Mouse (Mus musculus): ENCODE measurements at regions not wholly inside any gene's neighbourhood (a gene's known extent, or its start where the extent isn't known, plus 50 kb on each side); places are given as distances from the start of the nearest gene placed in this dataset.

- Histone ChIP-seq H3K4me2 (no peak overlapping the region), H3K27me3 (replicated peaks) (no peaks in the 10 kb centered on the region), H3K4me3 (no peak overlapping the region), H3K9me3 (no peaks in the 10 kb centered on the region), H3K36me3 (no peaks in the 10 kb centered on the region), H3K4me1 (peaks cover 4% of the 10 kb centered on the region), H3K9ac (no peak overlapping the region), H3K27ac (replicated peaks) (no peak overlapping the region)
- WGBS = 78% methylated on average over 3 of the region's 3 CpGs
- no peak for ATAC-seq (ENCODE audit: extremely low read depth, insufficient number of reproducible peaks, low FRiP score, low TSS enrichment)
Observed at GRCm38 (mm10) chr8:31404811-31405210, 2023.7 kb upstream of the 5930422O12Rik start.

- H3K4me3 ChIP-seq = no peak overlapping the region
- H3K9ac ChIP-seq = no peak overlapping the region
- 71% methylated on average over 3 of the region's 3 CpGs for WGBS
- no peaks in the 10 kb centered on the region for H3K9me3 ChIP-seq
- H3K36me3 ChIP-seq = no peaks in the 10 kb centered on the region
- no peaks in the 10 kb centered on the region for H3K27me3 ChIP-seq (replicated peaks)
- H3K27ac ChIP-seq (replicated peaks) = no peak overlapping the region
- H3K4me2 ChIP-seq = no peak overlapping the region
- ATAC-seq (ENCODE audit: extremely low read depth, insufficient number of reproducible peaks, low FRiP score, low TSS enrichment) = no peak
- H3K4me1 ChIP-seq = no peaks in the 10 kb centered on the region
Observed at GRCm38 (mm10) chr8:31422241-31422640, 2006.3 kb upstream of the 5930422O12Rik start.

GRCm38 (mm10) chr8:31427706-31428105 is 2000.8 kb upstream of the 5930422O12Rik start:
- no peaks in the 10 kb centered on the region for H3K4me1 ChIP-seq
- no peaks in the 10 kb centered on the region for H3K27me3 ChIP-seq (replicated peaks)
- H3K4me3 ChIP-seq = no peak overlapping the region
- H3K27ac ChIP-seq (replicated peaks) = no peak overlapping the region
- WGBS = 81% methylated on average over 4 of the region's 4 CpGs
- no peaks in the 10 kb centered on the region for H3K36me3 ChIP-seq
- no peak overlapping the region for H3K9ac ChIP-seq
- H3K4me2 ChIP-seq = no peak overlapping the region
- no peaks in the 10 kb centered on the region for H3K9me3 ChIP-seq
- no peak for ATAC-seq (ENCODE audit: extremely low read depth, insufficient number of reproducible peaks, low FRiP score, low TSS enrichment)

GRCm38 (mm10) chr8:31436445-31437191 is 1991.9 kb upstream of the 5930422O12Rik start:
- Histone ChIP-seq H3K4me3 (no peak overlapping the region), H3K9ac (no peak overlapping the region), H3K9me3 (no peaks in the 10 kb centered on the region), H3K27me3 (replicated peaks) (no peaks in the 10 kb centered on the region), H3K4me1 (no peaks in the 10 kb centered on the region), H3K27ac (replicated peaks) (no peak overlapping the region), H3K36me3 (no peaks in the 10 kb centered on the region), H3K4me2 (no peak overlapping the region)
- ATAC-seq (ENCODE audit: extremely low read depth, insufficient number of reproducible peaks, low FRiP score, low TSS enrichment) = no peak
- 83% methylated on average over 10 of the region's 10 CpGs for WGBS

GRCm38 (mm10) chr8:31444834-31445233 is 1983.7 kb upstream of the 5930422O12Rik start:
- WGBS = 61% methylated on average over 1 of the region's 1 CpGs
- no peak overlapping the region for H3K9ac ChIP-seq

GRCm38 (mm10) chr8:31447984-31448383 is 1980.5 kb upstream of the 5930422O12Rik start:
- Histone ChIP-seq H3K9ac (no peak overlapping the region), H3K4me2 (no peak overlapping the region), H3K27me3 (replicated peaks) (no peaks in the 10 kb centered on the region), H3K9me3 (no peaks in the 10 kb centered on the region), H3K27ac (replicated peaks) (no peak overlapping the region), H3K4me3 (no peak overlapping the region), H3K4me1 (no peaks in the 10 kb centered on the region), H3K36me3 (no peaks in the 10 kb centered on the region)
- WGBS = 76% methylated on average over 2 of the region's 2 CpGs
- ATAC-seq (ENCODE audit: extremely low read depth, insufficient number of reproducible peaks, low FRiP score, low TSS enrichment) = no peak

More at GRCm38 (mm10) chr8:31444834-31445233, 1983.7 kb upstream of the 5930422O12Rik start:
- no peak overlapping the region for H3K4me3 ChIP-seq
- H3K9me3 ChIP-seq = no peaks in the 10 kb centered on the region
- H3K36me3 ChIP-seq = no peaks in the 10 kb centered on the region
- H3K27ac ChIP-seq (replicated peaks) = no peak overlapping the region
- no peak for ATAC-seq (ENCODE audit: extremely low read depth, insufficient number of reproducible peaks, low FRiP score, low TSS enrichment)
- no peak overlapping the region for H3K4me2 ChIP-seq
- no peaks in the 10 kb centered on the region for H3K27me3 ChIP-seq (replicated peaks)
- no peaks in the 10 kb centered on the region for H3K4me1 ChIP-seq

GRCm38 (mm10) chr8:31454736-31455391 is 1973.6 kb upstream of the 5930422O12Rik start:
- no peaks in the 10 kb centered on the region for H3K27me3 ChIP-seq (replicated peaks)
- H3K4me2 ChIP-seq = no peak overlapping the region
- WGBS = 80% methylated on average over 16 of the region's 16 CpGs
- no peaks in the 10 kb centered on the region for H3K4me1 ChIP-seq
- H3K4me3 ChIP-seq = no peak overlapping the region
- H3K36me3 ChIP-seq = no peaks in the 10 kb centered on the region
- no peaks in the 10 kb centered on the region for H3K9me3 ChIP-seq
- H3K27ac ChIP-seq (replicated peaks) = no peak overlapping the region
- no peak overlapping the region for H3K9ac ChIP-seq
- ATAC-seq (ENCODE audit: extremely low read depth, insufficient number of reproducible peaks, low FRiP score, low TSS enrichment) = no peak

- H3K4me3 ChIP-seq = no peak overlapping the region
- no peaks in the 10 kb centered on the region for H3K36me3 ChIP-seq
- H3K4me2 ChIP-seq = no peak overlapping the region
- H3K4me1 ChIP-seq = peaks cover 4% of the 10 kb centered on the region; the same call in 1 of the 2 replicates
- no peaks in the 10 kb centered on the region for H3K9me3 ChIP-seq
- no peak for ATAC-seq (ENCODE audit: extremely low read depth, insufficient number of reproducible peaks, low FRiP score, low TSS enrichment)
- H3K27ac ChIP-seq (replicated peaks) = no peak overlapping the region
- WGBS = 76% methylated on average over 3 of the region's 3 CpGs
- no peak overlapping the region for H3K9ac ChIP-seq
- no peaks in the 10 kb centered on the region for H3K27me3 ChIP-seq (replicated peaks)
Observed at GRCm38 (mm10) chr8:31460349-31460748, 1968.2 kb upstream of the 5930422O12Rik start.
